Mouse (Mus musculus) R1 (cell line): Measurements from ENCODE around the gene Nup98.
A peak's percentile ranks its signal among the peaks of the same experiment; 100 is the strongest.

Experiments
- DNase-seq: peaks from one replicate; pipeline ENCODE4 v3.0.0-alpha.2; 2018; ENCODE audit warnings: low read depth, low spot score

Nup98 gene

DNA sequence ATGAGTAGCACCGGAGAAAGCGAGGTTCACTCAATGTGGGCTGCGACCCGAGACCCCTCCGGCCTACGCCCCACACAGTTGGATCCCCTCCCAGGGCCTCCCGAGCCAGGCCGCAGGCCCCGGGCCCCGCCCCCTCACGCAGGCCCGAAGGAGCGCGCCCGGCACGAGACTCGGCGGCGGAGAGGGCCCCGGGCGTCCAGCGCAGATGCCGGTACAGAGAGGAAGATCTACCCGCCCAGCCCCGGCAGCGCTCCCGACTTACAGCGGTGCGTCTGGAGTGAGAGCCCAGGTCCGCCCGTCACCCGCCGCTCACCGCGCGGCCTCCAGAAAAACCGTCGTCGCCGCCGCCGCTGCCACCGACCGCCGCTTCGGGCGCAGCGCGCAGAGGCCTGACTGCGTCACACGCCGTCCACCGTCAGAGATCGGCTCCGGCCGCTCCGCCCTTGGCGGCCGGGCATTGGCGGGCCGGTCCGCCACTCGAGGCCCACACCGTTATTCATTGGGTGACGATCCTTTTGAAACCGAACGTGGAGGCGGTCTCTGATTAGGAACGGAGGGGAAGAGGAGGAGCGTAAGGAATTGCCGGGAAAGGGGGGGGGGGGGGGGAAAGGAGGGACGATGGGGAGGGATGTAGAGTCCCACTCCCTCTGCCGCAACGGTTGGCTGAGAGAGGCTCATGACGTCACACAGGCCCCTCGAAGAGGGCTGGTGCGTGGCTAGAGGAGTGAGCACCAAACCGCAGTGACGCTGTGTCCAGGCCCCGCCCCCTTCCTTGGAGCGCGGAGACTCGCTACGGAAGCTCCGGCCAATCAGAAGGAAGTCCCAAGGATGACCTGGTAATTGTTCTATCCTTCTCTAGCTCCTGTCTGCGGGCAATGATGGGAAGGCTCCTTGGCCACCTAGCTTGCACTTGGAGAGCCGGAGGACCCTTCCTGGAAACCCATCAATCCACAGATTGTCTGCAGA is at the start of gene Nup98, which contains the start of gene Pgap2:
Gene Nup98 (minus strand): TSS at position 421 of the 966 bp plus-strand sequence.
Gene Pgap2 (plus strand): TSS at position 453 of the 966 bp plus-strand sequence.
- DNase-seq, result peak; percentile 100

DNA sequence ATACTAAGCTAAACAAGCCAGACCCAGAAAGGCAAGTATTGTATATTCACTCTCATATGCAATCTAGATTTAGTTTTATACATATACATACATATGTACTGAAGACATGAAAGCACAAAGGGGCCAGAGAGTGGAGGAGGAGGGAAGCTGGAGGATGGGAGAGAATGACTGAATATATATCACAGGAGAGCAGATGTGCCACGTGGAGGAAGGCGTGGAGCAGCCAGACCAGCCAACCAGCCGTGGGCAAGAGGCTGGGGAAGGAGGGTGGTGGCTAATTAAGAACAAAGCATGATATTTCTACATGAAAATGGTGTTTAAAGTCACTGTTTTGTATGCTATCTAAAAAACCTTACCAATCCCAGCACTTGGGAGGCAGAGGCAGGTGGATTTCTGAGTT is 48.8 kb upstream of the Nup98 start:
- DNase-seq, result no peak

DNA sequence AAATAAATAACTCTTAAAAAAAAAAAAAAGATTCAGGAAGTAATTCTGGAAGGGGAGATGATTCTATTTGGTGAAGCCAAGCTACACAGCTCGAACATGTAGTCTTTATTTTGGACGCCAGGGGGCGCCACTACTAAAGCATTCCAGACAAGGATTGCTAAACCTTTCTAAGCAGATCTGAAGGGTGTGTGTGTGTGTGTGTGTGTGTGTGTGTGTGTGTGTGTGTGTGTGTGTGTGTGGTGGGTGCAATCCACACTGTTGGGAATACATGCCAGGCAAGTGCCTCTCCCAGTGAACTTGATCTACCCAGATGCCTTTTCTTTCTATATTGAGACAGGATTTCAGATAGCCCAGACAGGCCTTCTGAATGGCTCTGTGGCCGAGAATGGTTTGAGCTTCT is 48.2 kb upstream of the Nup98 start:
- peak; percentile 80 for DNase-seq

DNA sequence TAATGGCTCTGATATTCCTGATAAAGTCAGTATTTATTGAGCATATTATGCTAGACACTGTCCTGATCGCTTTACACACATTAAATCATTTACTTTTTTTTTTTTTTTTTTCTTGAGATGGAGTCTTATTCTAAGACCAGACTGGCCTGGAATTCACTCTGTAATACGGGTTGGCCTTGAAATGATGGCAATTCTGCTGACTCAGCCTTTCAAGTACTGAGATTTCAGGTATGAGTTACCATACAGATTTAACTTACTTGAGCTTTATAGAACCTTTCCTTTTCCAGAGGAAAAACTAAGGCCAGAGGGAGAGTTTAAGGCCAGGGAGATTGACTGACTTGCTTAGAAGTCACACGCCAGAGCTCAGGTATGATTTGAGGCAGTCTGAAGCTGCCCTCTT is 46.7 kb upstream of the Nup98 start:
- no peak for DNase-seq

DNA sequence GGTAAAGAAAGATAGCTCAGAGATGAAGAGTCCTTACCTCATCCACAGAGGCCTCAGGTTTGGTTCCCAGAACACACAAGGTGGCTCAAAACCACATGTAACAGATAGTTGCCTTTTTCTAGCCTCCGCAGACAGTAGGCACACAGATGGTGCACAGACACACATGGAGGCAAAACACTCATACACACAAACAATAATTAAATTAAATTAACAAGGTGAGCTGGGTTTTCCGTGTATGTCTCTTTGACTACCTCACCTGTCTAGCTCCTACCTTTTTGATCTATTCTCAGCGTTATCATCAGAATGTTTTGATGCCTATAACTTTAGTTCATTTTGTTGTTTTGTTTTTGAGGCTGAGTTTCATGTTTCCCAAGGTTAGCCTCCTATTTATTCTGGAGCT is 46.0 kb upstream of the Nup98 start, which contains the start of gene Rhog:
Gene Rhog (minus strand): TSS at position 101 of the 400 bp plus-strand sequence.
- DNase-seq, result no peak

DNA sequence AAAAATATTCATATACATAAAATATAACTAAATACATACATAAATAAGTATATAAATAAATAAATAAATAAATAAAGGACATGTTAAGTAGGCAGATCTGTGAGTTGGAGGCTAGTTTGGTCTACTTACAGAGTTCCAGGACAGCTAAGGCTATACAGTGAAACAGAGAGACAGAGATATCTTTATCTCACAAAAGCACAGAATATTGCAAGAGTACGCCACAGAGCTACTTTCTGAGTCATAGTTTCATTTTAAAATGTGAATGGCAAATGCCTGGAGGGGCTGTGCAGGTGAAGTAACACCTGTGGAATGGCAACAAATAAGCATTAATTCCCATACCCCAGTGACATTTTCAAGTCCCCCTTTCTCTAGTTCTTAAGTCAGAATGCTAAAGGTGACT is 43.7 kb upstream of the Nup98 start:
- DNase-seq, result no peak

DNA sequence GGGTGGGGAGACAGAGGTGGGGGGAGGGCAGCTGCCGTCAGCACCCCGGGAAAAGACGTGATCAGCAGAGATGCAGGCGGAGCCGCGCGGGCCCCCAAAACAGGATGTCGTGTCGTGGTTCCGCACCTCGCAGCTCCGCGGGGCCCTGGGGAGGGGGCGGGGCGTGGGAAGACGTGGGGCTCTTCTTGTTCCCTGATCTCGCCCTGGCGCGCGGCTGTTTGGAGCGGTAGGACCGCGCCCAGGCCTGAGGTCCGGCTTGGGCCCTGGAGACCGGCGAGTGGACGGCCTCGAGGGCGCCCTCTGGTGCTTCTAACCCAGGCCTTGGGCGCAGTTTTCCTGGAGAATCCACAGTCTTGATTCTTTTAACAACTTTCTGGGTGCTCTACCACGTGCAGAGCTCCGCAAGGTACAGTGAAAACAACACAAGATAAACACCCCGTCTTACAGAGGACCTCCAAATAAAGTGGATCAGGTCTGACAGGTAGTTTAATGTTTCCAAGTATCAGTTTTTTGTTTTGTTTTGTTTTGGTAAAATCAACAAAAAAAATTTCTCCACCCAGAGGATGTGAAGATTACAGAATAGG is 40.7 kb upstream of the Nup98 start:
- DNase-seq, result peak; percentile 85

DNA sequence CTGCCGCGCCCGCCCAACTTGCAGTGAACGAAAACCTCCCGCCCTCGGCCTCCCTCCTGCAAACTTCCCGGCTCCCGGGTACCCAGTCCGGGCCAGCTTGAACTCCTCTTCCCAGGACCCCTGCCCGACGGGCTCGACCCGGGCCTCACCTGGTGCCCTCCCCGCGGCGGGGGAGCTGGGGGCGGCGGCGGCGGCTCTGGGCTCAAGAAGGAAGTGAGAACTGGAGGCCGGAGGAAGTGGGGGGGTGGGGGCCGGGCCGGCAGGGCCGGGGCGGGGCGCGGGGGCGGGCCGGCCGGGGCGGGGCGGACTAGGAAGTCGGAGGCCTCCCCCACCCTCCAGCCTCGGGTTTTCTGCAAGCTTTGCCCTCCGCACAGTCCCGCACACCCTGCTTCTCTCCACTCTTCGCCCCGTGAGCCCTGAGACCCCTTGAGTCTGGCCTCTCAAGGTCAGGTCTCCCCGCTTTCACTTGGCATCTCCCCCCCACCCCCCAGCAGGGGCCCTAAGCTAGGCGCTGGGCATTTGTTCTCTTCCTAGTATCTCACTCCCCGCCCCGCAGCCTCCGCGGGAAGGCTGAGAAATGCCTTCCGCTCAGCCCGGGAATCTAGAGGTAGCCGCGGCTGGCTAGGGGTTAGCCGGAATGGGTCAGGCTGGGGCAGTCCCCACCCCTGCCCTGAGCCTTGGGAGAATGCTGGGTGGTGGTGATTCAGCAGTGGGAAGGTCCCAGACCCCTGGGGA is 40.1 kb upstream of the Nup98 start:
- peak; percentile 86 for DNase-seq

DNA sequence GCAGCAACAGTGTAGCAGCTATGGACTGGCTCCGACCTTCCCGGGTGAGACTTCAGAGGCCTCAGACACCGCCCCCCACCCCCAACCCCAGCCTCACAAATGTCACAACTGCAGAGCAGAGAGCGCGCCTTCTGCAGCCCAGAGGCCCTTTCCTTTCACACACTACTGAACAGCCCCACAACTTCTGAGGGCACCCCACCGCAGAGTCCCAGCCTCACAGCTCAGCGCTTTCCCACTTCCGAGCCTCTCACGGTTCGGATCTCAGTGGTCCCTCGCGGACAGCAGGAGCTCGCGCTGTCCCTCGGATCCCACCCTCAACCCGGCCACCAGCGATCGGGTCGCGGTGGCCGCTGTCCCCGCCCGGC is 39.5 kb upstream of the Nup98 start:
- peak; percentile 65 for DNase-seq

DNA sequence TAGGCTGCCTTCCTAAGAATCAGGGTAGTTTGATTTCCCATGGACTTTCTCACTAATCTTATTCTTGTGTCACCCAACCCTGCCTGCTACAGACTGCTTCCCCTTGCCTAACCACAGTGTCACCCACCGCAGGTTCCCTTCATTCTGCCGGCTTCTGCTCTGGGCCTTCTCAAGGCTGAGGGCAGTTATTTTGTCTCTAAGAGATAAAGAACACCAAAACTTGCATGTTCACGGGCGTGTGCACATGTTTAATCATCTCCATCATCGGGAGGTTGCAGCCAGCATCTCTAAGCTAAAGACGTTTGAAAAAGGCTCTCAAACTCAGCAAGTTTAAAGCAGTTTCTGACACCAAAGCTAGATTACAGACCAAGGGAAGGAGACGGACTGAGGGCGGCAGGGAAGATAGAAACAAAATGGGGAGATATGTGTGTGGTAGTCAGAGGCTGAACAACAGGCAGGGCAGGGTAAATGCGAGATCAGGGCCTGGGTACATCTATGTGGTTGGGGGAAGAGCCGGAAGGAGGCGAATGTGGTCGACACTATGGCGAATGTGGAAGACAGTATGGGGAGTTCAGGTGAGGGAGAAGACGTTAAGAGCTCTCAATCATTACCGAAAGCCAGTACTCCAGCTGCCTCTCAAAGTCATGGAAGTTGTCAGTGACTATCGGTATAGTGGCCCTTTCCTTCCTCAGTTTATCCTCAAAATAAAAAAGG is 38.9 kb upstream of the Nup98 start:
- no peak for DNase-seq

DNA sequence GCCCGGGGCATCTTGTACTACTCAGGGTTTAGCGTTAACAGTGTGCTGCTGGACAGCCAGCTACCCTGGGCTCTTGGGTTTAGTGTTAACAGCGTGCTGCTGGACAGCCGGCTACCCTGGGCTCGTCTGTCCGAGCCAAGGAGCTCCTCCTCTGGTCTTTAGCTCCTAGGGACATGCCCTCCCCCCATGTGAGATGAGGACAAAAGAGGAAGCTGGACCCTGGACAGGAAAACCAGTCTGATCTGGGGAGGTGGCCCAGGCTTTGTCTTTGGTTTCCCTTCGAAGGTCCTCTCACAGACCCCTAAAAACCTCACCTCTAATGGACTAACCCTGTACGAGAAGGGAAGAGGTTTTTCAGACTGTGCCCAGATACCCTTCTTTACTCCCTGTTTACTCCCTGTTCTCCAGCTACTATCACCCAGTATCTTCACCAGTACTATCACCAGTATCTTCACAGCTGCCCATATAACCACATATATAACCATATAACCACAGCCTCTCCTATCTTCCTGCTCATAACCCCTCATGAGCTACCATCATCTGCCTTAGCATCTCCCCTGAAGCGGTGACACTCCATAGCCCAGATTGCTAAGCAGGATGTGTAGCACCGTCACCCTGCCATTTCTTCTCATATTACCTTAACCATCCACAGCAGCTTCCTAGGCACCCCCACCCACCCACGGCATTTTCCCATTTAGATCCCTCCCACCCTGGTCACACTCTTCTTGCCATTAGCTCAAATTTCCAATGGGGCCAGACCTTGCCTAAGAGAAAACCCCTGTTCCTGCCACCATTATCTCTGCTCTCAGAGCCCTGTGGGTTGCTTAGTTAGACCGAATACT is 37.2 kb upstream of the Nup98 start:
- DNase-seq, result no peak

DNA sequence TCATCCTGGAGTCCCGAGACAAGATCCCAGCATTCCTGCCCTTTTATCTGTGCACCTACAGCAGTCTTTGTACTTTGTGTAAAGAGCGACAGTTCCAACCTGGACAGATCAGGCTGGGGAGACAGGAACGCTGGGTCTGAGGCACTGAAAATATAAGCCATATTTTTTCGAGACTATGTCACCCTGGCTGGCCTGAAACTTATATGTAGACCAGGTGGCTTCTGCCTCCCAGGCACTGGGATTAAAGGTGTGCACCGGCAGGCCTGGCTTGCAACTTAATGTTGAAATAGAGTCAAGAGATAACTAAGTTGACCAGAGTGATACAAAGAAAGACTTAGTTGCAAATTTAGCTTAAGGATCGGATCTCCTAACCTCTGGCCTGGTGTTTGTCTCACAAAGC is 36.3 kb upstream of the Nup98 start:
- DNase-seq, result no peak

DNA sequence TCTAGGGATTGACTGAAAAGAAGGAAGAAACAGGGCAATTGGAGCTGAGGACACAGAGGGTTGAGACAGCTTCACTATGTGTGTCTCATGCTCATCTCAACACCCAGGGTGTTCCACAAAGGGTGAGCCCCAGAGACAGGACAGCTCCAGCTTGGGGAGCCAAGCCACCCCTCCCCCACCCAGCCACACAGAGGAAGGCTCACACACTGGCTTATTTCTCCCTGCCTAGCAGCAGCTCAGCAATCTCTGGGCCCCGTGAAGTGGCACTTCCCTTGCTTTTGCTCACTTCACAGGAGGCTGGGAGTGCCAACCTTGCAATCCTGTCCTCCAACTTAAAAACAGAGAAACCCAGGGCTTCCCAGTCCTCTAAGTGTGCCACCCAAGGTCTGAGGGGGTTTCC is 35.8 kb upstream of the Nup98 start:
- no peak for DNase-seq

DNA sequence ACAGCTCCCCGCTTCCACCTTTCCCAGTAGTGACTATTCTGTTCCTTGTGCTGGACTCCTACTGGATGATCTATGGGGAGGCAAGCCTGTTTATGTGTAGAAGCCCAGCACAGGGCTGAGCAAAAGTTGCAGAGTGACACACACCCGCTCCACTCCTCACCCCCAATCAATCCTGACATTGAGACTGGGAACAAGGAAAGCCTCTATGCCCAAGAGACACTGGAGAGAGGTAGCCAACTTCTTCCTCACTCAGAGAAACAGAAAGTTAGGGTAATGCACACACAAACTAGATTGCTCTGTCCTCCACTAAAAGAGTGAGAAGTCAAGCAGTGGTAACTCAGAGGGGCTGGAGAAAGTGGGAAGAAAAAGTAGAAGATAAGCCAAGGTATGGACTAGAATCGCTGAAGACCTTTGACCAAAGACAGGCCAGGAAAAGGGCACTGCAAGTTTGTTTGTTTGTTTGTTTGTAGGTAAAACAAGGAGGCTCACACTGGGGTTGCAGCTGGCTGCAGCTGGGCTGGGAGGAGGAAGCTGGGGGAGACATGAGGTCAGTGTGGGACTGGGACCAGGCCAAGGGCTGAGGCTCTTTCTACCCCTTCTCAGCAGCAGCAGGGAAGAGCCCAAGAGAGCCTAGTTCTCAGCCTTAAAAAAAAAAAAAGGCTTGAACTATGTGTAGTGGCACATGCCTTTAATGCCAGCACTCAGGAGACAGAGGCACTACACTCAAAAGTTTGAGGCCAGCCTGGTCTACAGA is 35.0 kb upstream of the Nup98 start:
- DNase-seq, result no peak

DNA sequence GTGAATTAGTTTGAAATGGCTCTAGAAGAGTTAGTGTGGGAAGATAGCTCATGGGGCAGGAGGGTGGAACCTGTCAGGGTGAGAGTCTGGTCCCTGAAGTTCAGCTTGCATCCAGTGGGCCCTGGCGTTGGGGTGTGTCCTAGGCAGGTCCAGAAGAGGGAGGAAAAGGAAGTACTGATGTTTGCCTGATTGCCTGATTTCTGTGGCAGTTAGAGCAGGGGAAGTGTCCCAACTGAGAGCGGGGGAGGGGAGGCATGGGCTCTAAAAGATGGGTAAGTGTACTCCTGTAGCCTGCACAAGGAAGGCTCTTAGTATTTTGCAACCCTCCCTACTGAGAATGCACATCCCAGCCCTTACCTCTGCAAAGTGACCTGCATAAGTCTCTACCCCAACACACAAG is 33.9 kb upstream of the Nup98 start:
- DNase-seq, result no peak

DNA sequence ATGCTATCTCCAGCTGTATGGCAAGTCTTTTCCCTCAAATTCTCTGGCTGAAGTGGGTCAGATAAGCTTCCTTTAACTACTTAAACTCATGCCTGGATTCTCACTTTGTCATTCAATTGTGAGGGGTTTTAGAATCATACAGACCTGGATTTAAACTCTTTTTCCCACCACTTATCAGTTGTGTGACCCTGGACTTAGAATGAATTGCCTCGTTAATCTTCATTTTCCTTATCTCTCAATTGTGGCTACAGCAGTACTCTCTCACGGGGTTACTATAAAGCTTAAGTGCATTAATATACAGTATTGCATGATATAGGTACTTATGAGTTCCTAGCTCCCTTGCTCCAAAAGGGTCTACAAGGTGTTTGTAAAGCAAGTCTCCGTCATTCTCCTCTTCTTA is 32.9 kb upstream of the Nup98 start:
- DNase-seq, result no peak

DNA sequence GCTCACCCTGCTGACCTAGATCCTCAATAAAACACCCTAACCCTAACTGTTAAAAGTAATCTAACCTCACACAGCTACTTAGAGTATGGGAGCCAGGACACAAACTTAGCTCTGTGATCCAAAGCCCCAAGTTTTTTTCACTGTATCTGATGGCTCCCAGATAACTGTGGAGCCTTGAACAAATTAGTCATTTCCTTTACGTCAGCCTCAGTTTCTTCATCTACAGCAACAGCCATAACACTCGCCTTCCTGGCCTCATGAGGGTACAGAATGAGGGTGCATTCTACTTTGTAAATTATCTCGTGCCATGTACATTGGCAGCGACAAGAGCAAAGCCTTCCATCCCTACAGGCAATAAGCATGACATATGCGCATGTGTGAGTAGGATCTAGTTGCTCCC is 32.4 kb upstream of the Nup98 start:
- no peak for DNase-seq

DNA sequence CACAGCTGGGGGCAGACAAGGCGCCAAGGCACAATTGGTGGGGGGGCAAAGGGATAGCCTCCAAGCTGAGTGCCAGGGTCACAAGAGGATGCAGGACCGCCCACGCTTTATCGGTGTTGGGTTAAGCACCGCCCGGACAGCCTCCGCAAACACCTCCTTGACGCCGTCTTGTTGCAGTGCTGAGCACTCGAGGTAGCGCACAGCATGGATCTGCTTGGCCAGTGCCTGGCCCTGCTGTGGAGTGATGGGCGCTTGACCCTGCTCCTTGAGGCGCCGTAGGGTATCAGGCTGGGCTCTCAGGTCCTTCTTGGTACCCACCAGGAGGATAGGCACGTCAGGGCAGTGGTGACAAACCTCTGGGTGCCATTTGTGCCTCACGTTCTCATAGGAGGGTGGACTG is 29.6 kb upstream of the Nup98 start:
- DNase-seq, result no peak

DNA sequence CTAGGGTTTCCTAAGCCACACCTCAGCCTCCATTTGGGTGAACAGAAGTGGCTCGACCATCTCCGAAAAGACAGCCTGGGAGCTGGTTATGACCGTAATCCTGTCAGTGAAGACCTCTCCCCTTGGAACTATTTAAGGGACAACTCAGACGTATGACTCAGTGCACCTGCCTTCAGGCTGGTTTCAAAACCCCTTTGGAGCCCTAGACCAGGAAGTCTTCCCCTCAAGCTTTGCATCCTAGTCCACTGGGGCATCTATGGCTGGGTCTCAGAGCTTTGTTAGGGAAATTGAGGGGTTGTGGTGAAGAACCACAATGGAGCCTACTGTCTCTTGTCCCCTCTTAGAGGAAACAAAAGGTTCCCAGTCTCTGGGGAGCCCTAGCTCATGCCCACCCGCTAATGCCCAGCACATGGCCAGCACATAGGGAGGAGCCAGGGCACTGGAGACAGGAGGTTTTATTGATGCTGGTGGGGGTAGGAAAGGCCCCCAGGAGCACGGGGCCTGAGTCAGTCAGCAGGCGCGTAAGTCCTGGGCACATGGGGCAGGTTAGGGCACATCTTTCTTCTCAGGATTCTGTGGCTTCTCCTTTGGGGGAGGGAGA is 28.8 kb upstream of the Nup98 start:
- no peak for DNase-seq

DNA sequence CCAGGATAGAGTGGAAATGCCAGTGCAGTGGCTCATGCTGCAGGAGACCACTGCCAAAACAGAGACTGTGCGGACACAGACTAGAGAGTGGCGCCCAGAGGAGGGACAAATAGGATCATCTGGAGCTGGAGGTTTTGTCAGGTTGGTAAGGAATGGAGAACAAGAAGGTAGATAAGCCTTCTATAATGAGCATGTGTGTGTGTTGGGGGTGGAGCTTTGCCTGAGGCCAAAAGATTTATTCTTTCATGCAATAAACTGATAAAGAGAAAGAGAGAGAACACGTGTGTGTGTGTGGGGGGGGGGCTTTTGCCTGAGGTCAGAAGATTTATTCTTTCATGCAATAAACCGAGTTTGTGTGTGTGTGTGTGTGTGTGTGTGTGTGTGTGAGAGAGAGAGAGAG is 23.1 kb upstream of the Nup98 start:
- DNase-seq, result no peak
